Mouse (Mus musculus) layer of hippocampus, adult 18-20 months (tissue): Measurements from ENCODE around the gene Fmo3. TPM values are rescaled to one million over a fixed set of nuclear protein-coding genes. Genes with fewer than 3 reads are reported as not detected.

ENCODE experiments used
- DNase-seq, 2 experiments: peaks; one replicate each; pipeline ENCODE4 v3.0.0; 2022; ENCODE audit warnings: low spot score in 2 of 2
- total RNA-seq, 2 experiments: library from RNA; stranded (reverse); gene quantifications; 2 replicates each; pipeline ENCODE4 v1.2.3; 2021

Fmo3 gene
- total RNA-seq, 2 experiments from 2014 or later = not detected

- no peak for DNase-seq
Measured at GRCm38 (mm10) chr1:162931310-162931875, 52.9 kb downstream of the Fmo3 start.

DNA sequence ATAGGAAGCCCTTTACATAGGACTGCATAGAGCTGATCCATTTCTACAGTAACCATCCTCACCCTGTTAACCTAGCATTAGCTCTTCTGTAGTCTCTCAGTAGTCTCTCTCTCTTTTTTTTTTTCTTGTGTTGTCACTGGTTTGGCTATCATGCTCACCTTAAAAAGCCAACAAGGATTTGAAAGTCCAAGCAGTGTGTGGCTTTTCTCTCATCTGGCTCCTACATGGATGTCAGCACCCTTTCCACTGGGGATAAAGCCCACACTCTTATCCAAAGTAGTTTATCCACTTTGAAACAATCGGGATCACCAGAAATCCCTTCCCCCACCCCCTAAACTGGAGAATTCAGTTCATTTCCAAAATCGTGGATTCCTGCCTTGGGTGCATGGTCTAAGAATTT, 53.7 kb downstream of the Fmo3 start:
- no peak for DNase-seq

- no peak for DNase-seq
Measured at GRCm38 (mm10) chr1:162929146-162929545, 55.2 kb downstream of the Fmo3 start.

GRCm38 (mm10) chr1:162925121-162925520, 59.2 kb downstream of the Fmo3 start:
- no peak for DNase-seq

GRCm38 (mm10) chr1:162916661-162917060, 67.7 kb downstream of the Fmo3 start:
- DNase-seq = no peak

DNA sequence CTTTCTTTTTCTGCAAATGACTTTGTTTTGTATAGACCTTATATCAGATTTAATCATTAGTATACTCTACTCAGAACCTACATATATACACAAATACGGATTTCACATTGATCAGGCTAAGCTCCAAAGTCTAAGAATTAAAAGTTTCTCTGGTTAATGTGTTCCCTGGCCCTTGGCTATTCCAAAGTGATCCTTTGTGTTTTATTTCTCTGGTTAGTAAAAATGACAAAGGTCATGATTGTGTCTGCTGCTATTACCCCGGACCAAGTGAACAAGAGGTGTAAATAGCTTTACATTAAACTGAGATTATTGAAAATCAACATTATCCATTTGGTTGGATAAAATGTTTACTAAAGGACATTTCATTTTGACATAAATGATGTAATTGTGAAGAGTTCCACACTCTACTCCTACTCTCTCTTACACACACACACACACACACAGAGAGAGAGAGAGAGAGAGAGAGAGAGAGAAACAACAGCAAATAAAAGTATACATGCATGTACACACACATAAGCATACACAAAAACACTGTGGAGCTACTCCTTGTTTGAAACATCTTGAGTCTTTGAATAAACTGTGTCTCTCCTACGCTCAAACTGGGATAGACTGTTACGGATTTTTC, 69.3 kb downstream of the Fmo3 start:
- DNase-seq = no peak

GRCm38 (mm10) chr1:162912085-162912484, 72.2 kb downstream of the Fmo3 start:
- DNase-seq = no peak

Other genes starting within 250 kb of the Fmo3 start
- 100 to 1,000 TPM; 184 to 186 TPM for gene Prrc2c, start 244.0 kb downstream of the Fmo3 start, total RNA-seq
- not detected for gene Fmo4, start 170.6 kb downstream of the Fmo3 start, total RNA-seq
- gene Fmo1, start 117.9 kb downstream of the Fmo3 start, total RNA-seq = 1 to 10 TPM; 7.3 to 8.6 TPM
- gene Fmo2, start 85.8 kb downstream of the Fmo3 start, total RNA-seq = 1 to 10 TPM; 3.2 to 5.5 TPM
- gene Fmo6, start 47.0 kb downstream of the Fmo3 start, total RNA-seq = not detected
- not detected for gene Mroh9, start 101.1 kb upstream of the Fmo3 start, total RNA-seq